Mouse (Mus musculus) ES-Bruce4 (cell line): ENCODE data around the gene Brca2.
"Not testable (repeated sequence)": the region's sequence is repeated elsewhere in the genome, so short reads cannot be mapped to it uniquely, and the experiment has no call there.

Experiments used
- CTCF ChIP-seq: IDR thresholded peaks from one replicate; pipeline ENCODE4 v1.8.1; 2011; ENCODE audit warnings: low read depth, low read length
- EP300 ChIP-seq: IDR thresholded peaks from 2 replicates; pipeline ENCODE4 v1.6.1; 2011; ENCODE audit warnings: low read depth, low read length; ENCODE audit not compliant: insufficient read depth
- POLR2A ChIP-seq: IDR thresholded peaks from one replicate; pipeline ENCODE4 v1.8.1; 2011; ENCODE audit warnings: low read length; ENCODE audit not compliant: insufficient read depth

DNA sequence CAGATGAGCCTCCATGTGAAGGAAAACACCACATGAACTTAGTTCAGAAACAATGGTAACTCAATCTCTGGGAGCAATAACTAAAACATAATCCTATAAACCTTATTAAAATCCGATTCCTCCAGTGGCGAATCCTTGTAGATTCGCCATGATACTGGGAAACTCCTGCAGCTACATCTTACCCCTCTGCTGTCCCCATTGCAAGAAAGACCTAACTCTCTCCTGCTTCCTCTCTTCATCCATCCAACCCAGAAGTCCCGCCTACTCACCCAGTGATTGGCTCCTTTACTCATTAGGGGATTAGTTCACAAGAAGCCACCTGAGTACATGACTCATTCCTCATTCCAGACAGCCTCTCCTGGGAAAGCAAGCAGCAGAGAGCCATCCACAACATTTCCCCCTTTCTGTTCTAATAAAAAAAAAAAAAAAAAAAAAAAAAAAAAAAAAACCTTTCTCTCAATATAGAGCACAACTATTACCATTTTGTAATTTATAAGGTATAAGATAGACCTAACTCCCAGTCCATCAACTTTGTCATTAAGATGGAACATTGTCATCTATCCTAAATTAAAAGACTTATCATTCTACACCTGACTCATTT, 30.8 kb upstream of the Brca2 start:
- not testable (repeated sequence) for TF ChIP-seq CTCF, POLR2A, EP300
